Mouse (Mus musculus): ENCODE measurements around the gene Hoxd8.

Gene Hoxd8

DNA sequence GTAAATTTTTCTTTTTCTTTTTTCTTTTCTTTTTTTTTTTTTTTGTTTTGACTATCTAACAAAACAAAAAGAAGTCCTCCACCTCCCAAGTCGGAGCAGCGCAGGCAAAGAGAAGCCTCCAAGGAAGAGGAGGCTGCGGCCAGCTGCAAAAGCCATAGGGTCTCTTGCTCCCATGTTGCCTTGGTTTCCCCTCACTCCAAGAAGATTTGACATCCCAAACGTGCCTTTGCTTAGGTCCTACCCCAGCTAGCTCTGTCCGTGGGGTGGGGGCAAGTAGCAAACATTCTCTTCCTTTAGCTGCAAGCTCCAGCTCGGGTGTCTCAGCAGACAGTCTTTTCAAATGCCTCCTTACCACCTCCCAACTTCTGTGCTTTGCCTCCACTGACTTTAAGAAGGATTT, 29.4 kb downstream of the Hoxd8 start:
- DNase-seq (ENCODE audit: low spot score in 2 of 2): no peak

DNA sequence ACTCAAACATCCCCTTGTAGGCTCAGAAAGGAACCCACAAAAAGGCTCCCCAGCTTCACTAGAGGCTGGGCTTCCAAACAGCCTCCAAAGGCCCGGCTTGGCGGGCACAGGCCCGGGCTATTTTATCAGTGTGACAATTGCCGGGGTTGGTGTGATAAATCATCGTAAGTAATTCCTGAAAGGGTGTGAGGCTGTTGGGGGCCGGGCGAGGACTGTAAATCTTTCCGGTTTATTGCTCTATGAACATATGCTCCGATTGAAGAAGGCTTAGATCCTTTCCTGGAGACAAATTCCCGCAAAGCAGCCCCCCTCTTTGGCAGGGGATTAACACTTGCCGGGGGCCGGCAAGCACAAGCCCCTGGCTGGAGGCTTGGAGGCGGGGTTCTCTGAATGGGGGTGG, 30.0 kb downstream of the Hoxd8 start:
- DNase-seq (ENCODE audit: low spot score in 2 of 2): no peak

DNA sequence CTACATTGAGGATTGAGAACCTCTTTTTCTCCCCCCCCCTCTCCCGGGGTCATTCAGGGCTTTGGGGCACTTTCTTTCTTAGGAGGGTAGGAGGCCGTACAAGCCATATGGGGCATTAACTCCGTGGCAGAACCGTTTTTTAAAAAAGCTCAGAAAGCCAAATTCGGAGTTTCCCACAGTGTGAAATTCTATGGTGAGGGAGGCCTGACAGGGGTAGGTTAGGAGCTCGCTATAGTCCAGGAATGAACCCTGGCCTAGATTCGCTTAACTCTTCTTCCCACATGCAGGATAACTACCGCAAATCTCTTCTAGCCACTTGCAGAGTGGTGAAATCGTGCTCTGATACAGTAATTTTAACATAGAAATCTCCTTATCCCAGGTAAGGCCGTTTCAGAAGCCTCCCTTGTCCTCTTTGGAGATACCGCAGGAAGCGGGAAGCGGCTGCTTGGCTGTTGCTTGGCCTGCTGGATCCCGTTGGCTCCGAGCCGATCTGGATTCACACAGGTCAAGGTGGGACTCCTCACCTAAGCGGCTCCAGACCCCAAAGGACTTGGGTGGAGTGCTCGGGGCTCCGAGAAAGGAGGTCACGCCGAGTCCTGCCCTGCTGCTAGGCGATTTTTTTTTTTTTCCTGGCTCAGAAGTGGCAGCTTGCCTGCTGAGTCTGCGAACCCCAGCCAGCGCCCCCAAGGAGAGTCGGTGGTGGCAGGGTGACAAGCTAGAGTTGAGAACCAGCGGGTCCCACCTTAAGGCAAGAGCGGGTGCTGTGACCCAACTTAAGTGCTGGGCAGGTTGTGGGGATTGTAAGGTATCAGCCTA, 30.8 kb downstream of the Hoxd8 start:
- no peak for DNase-seq (ENCODE audit: low spot score in 2 of 2)

DNA sequence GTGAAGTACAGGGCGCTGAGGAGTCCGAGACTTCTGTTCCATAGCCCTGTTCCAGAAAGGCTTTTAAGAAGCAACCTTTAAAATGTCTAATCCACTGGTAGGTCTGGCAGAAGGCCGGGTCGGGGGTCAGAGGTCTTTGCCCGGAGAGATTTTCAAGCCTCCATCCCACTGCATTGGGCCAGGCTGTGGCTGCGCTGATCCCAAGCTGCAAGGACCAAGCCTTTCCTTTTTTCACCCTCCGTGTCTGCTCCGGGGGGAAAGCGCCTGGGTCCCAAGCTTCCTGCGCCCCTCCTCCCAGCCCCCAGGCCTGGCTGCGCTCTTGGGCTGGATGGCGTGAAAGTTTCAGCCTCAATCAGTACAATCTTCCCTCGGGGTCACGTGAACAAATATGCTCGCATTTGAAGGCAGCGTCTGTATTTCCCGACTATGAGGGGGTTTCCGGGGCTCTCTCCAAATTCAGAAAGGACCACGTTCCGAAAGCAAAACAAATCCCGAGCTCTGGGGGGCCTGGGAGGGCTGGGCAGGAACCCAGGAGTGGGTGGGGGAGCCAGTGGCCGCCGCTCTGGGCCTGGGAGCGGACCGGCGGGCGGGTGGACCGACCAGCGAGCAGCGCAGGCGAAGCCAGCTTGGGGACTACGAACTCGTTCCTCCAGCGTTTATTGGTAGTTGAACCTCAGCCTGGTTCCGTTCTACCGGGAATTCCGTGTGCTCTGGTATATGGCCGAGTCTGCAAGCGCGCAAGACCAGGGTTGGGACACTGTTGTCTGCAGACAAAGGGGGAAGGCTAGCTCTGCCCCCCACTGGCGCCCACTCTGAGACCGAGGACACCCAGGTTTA, 31.7 kb downstream of the Hoxd8 start:
- no peak for DNase-seq (ENCODE audit: low spot score in 2 of 2)

DNA sequence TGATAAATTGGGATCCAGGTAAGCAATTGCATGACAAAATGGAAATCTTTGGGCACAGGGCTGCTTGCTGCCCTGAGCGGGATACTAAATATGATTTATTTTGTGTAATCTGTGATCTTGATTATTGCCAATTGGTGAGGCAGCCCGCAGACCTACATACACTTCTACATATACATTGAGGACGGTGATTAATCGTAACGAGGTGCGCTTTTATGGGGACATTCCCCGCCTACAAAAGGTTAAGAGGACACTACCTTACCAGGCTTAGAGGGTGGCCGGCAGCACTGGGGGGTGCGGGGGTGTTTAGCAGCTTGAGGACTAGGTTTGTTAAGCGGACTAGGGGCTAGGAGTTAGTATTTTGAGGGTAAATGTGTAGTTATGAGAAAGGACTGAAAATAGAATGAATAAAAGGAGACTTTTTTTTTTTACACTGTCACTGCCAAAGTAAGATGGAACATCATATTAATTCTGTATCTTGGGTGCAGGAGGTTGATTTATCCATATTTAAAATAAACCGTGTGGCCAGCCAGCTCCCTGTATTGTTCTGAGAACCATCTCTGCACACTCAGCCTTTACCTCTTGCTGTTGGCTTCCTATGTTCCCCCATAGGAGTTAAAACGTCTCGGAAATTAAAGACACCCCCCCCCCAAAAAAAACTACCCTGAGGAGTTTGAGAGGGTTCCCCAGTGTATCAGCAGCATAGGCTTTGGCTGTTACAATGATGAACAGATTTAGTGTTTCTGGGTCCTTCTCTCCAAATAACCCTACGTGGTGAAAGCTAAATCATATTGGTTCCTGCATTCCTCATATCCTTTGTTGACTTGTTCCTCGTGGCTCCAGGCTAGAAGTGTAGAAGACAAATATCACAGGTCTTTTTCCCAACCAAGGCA, 32.5 kb downstream of the Hoxd8 start:
- DNase-seq (ENCODE audit: low spot score in 2 of 2): no peak

DNA sequence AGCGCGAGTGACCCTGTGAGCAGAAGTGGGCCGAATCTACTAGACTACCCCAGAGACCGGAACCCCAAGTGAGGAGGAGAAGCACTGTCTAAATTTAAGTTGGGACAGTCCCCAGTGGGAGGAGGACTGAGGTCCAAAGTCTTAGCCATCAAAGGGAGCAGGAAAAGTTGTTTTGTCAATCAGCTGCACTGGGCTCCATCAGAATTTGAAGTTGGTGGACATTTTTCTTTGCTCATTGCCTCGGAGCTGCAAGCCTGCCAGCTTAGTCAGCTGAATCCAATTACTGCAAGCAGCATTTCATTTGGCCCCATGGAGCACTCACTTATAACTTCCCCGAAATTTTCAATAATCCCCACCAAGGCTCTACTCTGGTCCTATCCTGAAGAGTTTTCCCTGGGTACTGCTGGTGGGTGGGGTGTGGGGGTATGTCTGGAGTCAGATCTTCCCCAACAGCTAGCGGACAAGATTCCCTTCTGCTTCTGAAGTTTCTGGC, 33.2 kb downstream of the Hoxd8 start:
- DNase-seq (ENCODE audit: low spot score in 2 of 2): no peak

DNA sequence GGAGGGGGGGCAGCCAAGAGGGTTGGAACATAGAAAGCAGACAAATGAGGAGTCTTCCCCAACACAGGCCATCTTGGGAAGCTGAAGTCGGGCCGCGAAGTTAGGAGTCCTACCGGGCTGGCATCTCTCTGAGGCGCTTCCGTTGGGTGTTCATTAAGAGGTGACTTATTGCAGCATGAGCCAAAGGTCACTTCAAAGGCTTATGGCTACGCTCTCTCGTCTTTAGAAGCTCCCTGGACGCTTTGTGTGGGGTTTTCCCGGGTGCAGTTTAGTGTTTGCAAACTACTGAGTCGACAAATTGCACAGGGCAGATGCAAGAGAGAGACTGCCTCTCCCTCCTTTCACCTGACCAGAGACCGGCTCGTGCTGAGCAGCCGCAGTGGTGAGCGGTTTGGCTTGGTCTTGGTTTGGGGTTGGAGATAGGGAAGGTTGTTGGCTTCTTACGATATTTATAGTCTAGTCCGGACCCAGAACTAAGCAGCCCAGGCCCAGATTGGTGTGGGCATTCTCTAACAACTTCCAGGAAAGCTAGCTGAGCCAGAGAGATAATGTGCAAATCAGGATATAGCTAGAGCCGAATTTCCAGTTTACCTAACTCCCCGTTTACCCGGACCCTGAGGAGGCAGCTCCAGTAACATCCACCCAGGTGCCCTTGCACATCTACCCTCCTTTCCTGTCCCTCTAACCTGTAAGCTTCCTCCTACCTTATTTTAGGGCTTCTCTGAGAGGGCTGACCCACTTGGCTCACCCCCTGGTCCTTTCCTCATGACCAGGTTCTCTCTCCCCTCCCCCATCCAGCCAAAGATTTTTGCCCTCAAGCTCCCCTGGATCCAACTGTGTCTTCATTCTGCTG, 34.4 kb downstream of the Hoxd8 start:
- DNase-seq (ENCODE audit: low spot score in 2 of 2): no peak

DNA sequence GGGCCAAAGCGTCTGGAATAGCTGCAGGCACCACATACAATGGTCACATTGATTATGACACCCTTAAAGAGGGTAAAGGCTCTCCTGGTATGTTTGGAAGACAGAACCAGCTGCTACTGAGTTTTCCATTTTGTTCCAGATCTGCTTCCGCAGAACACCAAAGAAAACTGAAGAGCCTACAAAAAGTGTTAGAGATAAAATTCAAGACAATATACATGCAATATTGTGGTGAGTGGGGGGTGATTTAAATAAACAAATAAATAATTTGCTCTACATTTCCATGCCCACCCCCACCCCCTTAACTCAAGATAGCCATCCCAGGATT, 35.0 kb downstream of the Hoxd8 start:
- no peak for DNase-seq (ENCODE audit: low spot score in 2 of 2)

DNA sequence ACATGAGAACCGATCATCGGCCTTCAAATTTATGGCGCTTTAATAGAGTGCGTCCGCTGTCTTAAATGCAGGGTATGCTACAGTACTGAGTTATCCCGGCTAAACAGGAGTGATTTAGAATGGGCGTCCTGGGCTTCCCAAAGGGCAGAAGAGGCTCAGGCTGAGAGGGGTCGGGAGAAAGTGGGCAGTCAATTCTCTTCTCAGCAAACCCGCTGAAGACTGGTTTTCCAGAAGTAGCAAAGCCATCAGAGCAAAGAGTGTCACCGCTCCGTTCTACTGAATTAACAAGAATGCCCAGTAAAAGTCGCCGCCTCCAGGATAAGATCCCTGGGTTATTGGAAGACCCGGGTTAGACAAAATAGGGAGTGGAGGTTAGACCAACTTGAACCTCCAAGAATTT, 35.5 kb downstream of the Hoxd8 start:
- no peak for DNase-seq (ENCODE audit: low spot score in 2 of 2)

DNA sequence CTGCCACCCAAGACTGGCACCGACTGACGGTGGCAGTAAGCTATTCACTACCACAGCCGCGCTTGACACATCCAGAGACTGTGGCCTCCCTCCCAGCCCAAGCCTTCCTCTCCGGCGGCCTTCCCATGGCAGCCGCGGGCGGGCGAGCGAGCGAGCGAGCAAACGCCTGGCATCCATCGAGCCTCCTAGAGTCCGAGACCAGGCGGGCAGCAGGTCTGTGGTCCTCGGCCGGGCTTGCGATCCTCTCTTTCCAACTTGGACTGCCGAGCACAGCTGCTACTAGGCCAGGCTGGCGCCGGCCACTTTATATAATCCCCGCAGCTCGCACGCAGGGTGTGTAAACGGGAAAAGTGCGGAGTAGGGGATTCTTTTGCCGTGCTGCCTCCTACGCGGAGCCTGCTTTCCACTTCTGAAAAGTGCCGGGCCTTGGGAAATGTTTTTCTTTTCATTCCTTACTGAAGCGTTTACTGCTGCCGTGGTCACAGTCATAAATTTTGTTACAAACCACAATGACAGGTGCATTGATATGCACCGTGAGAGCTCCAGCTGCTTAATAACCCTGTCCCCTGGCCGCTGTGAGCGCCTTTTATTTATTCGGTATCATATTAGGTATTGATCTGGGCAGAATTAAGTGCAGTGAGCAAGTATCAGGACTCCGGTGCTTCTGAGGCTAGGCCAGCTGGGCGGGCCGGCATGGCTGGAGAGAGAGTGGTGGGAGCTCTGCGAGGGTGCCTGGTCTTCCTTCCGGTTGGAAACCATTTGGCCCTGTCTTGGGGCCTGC, 36.1 kb downstream of the Hoxd8 start:
- DNase-seq (ENCODE audit: low spot score in 2 of 2): no peak

DNA sequence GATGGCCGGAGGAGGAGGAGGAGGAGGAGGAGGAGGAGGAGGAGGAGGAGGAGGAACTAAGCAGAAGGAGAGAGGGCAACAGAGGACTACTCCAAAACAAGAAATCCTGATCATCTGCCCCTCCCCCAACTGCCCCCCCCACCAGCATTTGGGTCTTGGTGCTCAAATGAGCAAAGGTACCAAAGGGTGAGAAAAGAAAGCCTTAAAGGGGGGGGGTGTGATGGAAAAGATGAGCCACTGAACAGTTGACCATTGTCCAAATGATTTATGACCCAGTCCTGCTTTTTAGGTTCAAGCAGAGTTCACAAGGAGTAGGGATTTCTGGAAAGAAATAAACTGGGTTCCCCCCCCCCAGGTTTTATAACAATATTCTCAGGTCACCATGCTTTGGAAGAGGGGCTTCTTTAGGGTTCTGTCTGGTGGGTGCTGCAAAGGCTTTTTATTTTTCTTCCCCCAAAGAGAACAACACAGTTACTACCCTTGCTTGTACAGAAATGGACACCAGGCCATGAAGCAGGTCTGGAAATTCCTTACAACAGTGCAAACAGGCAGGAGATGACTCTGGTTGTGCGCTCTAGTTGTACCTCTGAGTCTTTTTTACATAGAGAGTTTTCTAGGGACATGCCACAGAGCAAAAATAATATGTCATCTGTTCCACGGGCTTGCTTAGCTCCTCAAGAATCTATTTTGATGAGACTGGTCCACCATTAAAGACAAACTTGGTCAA, 37.0 kb downstream of the Hoxd8 start:
- no peak for DNase-seq (ENCODE audit: low spot score in 2 of 2)

DNA sequence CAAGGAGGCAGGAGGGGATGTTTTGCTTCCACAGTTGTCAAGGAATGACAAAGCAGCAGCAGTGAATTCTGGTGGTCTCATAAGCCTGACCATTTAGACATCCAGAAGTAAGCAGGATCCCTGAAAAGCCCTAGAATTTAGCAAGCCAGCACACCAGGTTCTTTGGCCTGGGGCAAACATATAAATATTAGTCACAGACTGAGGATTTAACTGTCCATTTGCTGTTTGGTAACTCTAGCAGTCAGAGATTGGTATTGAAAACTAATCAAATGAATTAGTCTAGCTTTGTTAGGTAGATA, 37.5 kb downstream of the Hoxd8 start:
- DNase-seq (ENCODE audit: low spot score in 2 of 2): no peak

DNA sequence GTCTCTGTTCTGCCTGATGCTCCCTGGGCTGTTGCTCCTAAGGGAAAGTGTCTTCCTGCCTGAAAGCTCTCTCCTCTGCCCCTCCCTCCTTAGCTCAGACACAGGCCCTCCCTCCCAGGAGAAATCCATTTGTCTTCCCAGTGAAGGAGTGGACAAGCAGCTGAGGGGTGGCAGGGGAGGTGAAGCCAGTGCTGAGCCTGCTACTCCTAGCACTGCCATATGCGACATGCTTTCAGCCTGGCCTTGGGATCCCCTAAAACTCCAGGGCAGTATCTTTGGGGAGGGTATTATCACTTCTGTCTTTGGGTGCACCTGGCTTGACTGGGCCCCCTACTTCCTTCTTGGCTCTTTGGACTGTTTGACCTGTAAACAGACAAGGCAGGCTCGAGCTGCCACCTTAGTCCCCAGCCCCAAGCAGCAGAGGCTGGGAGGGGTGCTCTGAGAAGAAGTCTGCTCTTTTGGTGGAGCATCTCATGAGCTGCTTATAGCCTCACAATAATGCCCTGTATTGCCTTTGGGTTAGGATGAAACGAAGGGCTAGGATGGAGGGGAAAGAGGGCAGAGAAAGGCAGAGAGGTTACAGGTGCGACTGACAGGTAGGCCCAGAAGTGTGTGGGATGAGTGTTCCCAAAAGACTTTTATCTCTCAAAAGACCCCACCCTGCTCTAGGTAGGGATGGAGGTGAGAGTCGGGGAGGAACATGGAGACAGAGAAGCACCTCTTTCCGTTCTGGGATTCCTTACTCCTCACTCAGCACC, 41.3 kb downstream of the Hoxd8 start:
- no peak for DNase-seq (ENCODE audit: low spot score in 2 of 2)

DNA sequence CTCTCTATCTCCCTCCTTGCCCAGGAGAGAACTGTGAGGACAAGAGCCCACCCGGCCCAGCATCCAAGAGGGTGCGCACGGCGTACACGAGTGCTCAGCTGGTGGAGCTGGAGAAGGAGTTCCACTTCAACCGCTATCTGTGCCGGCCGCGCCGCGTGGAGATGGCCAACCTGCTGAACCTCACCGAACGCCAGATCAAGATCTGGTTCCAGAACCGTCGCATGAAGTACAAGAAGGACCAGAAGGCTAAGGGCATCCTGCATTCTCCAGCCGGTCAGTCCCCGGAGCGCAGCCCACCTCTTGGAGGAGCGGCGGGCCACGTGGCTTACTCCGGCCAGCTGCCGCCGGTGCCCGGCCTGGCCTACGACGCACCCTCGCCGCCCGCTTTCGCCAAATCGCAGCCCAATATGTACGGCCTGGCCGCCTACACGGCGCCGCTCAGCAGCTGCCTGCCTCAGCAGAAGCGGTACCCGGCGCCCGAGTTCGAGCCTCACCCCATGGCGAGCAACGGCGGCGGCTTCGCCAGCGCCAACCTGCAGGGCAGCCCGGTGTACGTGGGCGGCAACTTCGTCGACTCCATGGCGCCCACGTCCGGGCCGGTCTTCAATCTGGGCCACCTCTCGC, 42.0 kb downstream of the Hoxd8 start:
- DNase-seq (ENCODE audit: low spot score in 2 of 2): no peak

DNA sequence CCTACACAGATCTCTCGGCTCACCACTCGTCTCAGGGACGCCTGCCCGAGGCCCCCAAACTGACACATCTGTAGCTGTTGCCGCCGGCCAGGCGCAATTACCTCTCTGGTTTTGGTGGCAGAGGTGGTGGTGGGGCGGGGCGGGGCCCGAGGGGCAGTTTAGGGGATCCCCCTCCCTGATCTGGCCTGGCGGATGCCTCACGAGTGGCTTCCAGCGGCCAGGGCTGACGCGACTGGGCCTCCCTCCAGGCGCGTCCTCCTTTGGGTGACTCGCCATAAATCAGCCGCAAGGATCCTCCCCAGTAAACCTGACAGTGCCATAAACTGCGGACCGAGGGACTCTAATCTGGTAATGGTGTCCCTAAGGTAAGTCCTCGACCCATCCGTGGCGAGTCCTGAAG, 42.6 kb downstream of the Hoxd8 start:
- no peak for DNase-seq (ENCODE audit: low spot score in 2 of 2)

DNA sequence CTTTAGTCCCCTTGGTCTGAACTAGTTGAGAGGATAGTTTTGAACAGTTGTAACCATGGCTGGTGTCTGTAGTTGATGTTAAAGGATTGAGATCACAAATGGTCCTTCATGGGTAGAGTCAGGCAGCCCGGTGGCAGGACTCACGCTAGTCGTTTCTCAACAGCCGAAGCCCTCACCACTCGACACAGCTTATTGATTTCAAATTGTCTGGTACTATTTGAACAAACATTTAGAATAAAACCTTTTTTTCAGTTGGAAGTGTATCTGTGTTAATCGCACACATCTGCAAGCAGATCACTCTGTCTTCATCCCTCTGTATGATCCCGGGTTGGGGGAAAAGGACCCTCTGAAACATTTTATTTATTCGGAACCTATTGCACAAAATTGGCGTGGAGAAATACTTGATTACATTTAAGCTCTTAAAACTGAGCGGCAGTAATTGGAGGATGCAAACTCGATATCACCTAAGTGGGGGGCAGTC, 43.3 kb downstream of the Hoxd8 start:
- DNase-seq (ENCODE audit: low spot score in 2 of 2): no peak

DNA sequence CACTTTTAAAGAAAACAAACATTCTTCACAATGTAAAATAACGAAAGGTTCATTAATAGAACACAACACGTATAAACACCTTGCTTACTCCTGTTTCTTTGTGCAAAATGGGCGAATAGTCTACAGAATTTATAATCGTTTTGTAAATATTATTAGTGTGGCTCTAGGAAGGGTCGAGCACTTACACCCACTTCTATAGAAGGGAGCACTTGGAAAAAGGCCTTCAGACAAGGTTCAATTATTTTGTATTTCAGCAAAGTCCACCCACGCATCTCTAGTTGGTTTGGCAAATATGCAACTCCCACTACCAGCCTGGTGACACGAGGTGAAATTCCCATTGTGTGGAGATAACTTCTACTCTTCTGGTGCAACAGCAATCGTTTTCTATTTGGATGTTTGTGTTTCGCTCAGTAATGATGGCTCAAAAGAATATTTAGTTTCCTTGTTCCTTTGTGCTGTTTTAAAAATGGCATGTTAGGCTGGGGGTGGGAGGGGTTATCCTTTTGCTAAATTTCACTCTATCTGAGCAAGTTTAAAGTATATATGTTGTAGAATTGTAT, 44.1 kb downstream of the Hoxd8 start:
- DNase-seq (ENCODE audit: low spot score in 2 of 2): no peak
